In the genomic region with DNA sequence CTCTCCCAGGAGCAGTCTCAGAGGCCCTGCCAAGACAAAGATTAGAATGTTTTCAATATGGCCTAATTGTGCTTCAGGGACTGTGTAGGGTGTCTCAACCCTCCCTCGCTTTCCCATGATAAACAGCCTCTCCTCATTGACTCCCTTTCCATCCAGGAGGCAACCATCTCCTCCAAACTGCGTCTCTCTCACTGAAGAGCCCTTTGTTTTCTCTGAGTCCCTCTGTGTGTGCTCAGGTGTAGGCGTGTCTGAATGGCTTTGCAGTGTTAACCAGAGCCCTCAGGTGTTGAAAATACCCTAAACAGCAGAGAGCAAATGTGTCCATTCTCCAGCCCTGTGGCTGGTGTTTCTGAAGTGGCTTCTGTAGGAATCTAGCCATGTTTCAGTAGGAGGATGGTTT, we compare ENCODE assay signal across 16 mouse cellular contexts.
"Had no signal": no experiment of that assay in that cellular context is flagged by ENCODE, and none has a peak within 500 bp of the region (broad histone marks: within the 10 kb centered on the region; RNA-seq: fewer than 3 reads in every experiment).

No protein-coding gene starts in this region.

- H3K27ac ChIP-seq: neural tube, embryonic 13.5 days; neural tube, embryonic 15.5 days; stomach, embryonic 15.5 days; stomach, postnatal 0 days had no signal

- H3K27me3 ChIP-seq: neural tube, embryonic 13.5 days; neural tube, embryonic 15.5 days; stomach, embryonic 15.5 days had no signal

- H3K9ac ChIP-seq: neural tube, embryonic 13.5 days; neural tube, embryonic 15.5 days; stomach, embryonic 15.5 days had no signal

- DNase-seq: retina, postnatal 1 day; right cerebral cortex, adult 18-20 months; right cerebral cortex, postnatal 14 days; right cerebral cortex, postnatal 25 days; right cerebral cortex, postnatal 4 days; spleen, adult 18-20 months; thymus, adult 18-20 months; thymus, adult 2 months; thymus, postnatal 14 days; thymus, postnatal 25 days; thymus, postnatal 36 days; thymus, postnatal 4 days had no signal

- H3K9me3 ChIP-seq: neural tube, embryonic 13.5 days; neural tube, embryonic 15.5 days; stomach, embryonic 15.5 days had no signal

- H3K4me3 ChIP-seq: neural tube, embryonic 13.5 days; neural tube, embryonic 15.5 days; stomach, embryonic 15.5 days had no signal

- H3K36me3 ChIP-seq: neural tube, embryonic 13.5 days; neural tube, embryonic 15.5 days; stomach, embryonic 15.5 days had no signal

- H3K4me2 ChIP-seq: neural tube, embryonic 13.5 days; neural tube, embryonic 15.5 days; stomach, embryonic 15.5 days had no signal

- H3K4me1 ChIP-seq: neural tube, embryonic 13.5 days; neural tube, embryonic 15.5 days; stomach, embryonic 15.5 days had no signal
